Mouse (Mus musculus) kidney, postnatal 14 days (tissue): ENCODE measurements around the gene Krt72.
A peak's percentile ranks its signal among the peaks of the same experiment; 100 is the strongest.

Experiments
- DNase-seq: peaks from one replicate; pipeline ENCODE4 v3.0.0; 2022; ENCODE audit warnings: mixed read lengths

Krt72 gene

DNA sequence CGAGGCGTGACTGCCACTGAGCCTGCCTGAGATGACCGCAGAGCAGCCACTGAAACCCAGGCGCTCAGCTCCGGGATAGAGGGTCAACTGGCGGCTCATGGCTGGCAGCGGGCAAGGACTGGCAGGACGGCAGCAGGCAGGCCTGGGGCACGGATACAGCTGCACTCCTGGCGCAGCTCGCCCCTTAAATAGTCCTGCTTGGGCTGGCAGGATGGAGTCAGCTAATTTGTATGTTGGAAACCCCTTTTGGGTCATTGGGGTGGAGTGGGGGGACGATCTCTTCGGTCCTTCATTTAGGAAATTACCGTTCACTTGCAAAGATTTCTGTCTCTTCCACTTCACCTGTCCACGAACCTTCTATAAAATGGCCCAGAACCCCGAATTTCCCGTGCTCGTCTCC lies at the start of gene Krt72:
Gene Krt72 (minus strand): TSS at position 101 of the 400 bp plus-strand sequence.
- no peak for DNase-seq

DNA sequence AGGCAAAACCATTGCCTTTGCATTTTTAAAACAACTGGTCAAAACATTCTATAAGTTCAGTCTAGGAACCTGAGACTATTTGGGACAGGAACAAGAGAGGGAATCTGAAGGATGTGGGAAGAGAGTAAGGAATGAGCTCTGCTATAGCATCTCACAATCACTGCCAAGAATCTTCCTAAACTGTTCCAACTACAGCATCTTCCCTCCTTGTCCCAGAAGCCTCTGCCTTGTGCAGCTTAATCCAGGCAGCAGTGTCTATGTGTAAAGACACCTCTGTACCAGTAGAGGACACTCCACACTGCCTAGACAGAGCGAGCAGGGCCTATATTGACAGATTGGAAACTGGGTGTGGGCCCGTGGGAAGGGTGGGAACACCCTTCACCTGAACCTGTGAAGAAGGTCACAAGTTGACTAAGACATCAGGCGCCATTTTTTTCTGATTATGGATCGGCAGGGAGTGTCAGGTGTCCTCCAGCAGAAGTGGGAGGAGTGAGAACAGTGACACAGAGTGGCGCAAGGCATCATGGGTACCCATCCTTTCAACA lies 48.6 kb upstream of the Krt72 start:
- DNase-seq: no peak

DNA sequence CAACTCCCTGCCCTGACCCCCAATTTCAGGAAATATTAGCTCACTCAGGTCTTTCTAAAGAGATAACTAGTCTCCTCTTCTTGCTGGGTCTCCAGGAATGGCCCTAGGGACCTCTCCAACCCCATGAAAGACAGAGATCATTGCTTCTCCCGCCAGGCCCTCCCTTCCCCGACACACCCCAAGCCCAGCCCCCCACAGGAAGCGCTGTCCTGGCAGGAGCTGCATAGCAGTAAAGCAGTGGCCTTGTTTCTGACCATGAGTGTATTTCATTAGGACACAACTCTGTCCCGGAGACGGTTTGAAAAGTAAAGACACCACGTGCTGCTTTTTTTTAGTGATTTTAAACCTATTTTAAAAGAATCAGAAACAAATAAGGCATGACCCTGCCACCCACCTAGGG lies 46.9 kb upstream of the Krt72 start:
- DNase-seq: no peak

DNA sequence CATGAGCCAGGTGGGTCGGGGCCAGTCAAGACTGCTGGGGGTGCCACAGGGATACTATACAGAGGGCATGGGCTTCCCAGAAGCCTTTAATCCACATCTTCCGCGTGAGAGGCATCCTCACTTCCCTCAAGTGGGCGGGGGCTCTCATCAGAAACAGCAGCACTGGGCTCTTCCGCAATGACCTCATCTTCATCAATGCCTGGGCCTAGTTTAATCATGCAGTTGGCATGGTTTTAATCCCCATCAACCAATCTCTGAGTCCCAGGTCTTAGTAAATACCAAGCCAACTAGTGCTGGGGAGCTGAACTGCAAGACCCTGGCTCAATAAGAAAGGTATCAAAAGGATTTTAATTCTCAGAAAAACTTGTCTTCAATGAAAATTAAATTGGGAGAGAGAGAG lies 43.2 kb upstream of the Krt72 start:
- DNase-seq: no peak

DNA sequence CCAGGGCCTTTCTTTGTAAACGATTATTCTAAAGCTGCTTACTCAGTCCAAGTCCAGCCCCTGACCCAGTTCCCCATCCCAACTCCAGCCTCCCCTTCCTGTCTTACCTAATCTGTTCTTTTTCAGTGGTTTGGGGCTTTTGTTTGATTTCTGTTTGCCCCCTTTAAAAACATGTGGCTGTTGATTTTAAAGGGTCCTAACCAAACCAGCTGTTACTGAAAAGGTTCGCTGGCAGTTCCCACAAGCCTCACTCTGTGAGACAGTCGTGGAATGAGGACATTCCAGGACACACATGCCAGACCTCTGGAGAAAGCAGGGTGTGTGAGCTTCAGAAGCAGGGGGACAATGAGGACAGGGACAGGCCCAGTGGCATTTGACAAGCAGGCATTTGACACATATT lies 35.5 kb upstream of the Krt72 start:
- no peak for DNase-seq

DNA sequence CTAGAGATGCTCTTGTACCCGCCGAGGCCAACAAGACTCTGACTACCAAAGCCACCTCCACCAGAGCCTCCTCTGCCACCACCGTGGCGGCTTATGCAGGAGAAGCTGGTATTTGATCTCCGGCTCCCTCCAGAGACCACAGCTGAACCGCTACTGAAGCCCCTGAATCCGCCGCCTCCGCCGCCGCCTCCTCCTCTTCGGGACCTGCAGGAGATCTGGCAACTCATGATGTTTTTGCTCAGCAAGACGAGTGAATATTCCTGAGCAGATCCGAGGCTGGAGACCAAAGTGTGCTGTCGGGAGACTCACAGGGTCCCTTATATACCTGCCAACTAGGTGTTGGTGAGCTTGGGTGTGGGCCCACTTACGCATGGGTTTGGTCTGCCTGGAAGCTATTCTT lies 31.6 kb upstream of the Krt72 start, which contains the start of gene Krt2:
Gene Krt2 (minus strand): TSS at position 295 of the 400 bp plus-strand sequence.
- no peak for DNase-seq

DNA sequence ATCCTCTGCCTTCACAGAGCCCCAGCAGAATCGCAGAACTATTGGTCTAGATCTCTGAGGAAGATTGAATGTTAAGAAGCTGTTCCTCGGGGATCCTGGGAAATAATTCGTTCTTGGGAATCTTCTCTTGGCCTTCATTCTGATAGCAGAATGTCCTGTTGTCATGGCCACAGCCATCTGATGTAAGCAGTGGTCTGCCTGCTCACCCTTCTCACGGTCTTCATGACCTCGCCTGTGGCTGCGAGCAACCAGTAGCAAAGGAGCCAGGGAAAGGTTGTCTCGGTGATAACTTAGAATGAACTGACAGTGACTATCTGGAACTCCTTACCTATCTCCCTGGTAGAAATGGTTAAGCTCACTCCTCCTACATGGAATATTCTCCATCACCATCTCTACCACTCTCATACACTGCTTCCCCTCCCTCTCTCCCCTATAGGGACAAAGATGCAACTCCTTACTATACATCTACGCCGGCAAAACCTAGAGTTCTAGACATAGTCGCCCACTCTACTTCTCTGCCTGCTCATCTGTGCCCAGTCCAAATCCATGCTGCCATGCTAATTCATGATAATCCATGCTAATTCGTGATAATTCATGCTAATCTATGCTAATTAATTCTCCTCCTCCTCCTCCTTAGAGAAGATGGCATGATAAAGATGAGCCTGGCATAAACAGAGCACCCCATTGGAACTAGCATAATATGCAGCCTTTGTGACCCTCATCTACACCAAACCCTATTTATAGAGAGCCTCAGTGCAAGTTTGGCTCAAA lies 17.0 kb upstream of the Krt72 start:
- no peak for DNase-seq

DNA sequence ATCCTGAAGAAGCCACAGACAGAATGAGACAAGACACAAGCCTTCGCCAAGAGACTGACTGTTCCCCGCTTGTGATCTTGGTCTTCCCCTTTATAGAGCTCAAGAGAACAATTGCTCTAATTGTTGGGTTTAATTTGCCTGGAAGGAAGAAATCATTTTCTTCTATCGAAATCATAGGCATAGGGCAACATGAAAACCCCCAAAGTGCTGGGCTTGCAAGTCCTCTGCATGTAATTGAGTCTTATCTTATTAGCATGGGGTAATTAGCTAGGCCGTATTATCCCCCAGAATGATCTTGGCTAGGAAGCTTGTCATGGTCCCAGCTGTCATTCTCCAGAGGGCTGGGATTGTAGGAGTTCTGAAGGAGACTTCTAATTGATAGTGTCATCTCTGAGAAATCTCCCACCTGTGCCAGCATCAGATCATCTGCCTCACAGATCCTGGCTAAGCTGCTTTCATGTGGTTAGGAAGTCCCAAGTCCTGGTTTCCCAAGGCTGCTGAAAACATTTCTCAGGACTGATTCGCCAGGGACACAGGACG lies 16.1 kb upstream of the Krt72 start, which contains the start of gene Krt73:
Gene Krt73 (minus strand): TSS at position 51 of the 540 bp plus-strand sequence.
- DNase-seq: no peak

DNA sequence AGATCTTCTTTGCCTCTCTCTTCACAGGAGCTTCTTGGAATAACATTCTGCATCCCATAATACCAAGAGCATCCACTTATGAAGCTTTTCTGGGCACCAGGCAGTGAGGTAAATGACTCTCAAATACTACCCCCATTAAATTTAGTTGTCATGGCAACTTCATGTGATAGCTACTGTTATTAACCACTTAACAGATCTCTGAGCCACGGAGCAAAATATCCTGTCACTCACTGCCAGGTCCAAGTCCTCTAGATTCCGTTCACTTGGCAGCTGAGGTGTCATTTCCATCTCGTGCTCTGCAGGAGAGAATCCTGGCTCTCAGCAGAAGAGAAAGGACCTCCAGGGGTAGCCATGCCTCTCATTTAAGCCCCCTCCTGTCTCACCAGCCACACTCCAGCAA lies 4.6 kb upstream of the Krt72 start:
- DNase-seq: no peak

DNA sequence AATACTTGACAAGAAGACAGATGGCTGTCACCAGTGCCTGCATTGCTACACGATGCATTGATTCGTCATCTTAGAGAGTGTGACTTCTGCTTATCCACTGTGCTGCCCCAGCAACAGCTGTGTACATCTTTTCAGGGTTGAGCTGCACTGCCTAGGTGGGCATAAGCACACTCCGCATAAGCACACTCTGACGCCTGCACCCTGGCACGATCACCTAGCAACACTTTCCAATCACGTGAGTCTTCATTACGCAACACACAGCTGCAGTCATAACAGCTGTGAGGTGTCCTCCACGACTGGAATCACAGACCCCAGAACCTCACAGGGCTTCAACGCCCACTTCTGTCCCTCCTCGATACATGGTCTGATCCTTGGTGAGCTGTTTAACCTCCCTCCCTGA lies 12.8 kb downstream of the Krt72 start:
- no peak for DNase-seq

DNA sequence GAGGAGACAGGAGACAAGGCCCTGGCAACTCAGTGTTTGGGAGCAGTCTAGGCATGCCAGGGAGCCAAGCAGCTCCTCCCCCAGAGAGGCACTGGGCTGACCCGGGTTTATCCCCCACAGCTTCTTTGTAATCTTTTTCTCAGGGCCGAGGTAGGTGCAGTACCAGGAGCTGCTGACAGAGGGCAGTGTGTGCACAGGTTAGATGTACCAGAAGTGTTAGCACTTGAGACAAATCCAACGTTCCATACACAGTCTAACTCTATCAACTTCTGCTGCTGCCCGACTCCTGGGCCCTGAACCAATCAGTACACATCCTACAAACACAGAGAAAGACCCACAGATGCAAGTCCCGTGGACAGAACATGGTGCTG lies 13.6 kb downstream of the Krt72 start:
- peak; percentile 87 for DNase-seq

DNA sequence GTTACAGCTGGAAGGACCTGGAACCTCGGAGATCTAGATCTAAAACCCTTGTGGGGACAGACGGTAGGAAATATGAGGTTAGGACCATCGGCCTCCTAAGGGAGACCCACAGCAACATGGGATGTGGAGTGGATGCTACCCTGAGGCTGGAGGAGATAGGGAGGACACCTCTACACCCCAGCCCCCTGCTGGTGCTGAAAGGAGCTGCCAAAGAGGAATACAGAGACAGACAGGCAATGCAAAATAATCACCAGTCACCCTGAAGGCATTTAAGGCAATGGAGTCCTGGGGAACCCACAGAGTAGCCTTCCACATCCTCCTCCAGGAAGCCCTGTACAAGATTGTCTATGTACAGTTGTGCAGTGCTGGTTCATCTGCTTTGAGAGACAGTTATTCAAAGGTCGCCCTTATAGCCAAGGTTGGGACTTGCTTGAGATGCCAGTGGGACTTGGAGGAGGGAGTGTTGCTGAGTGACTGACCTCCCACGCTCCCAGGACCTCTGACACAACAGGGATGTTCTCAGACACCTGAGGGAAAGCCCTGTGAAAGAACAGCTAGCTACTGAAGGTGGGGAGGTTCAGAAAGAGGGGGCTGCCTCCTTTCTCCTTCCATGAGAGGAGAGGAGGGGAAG lies 14.1 kb downstream of the Krt72 start:
- peak; percentile 10 for DNase-seq

DNA sequence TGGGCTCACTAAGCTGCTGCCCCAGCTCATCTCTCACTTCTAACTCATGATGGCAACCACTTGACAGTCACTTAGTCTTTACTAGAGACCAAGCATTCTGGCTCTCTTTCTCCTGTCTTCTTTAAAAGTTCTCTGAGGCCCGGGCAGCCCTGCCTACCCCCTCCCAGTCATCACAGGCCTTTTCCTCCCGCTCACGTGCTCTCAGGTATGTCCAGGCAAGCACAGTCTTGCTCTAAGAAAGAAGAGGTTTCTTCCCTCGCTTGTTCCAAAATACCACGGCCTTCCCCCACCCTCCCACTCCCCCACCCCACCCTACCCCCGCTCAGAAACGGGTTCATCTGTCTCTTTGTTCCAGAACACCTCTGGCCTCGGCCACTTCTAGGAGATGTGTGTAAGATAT lies 16.0 kb downstream of the Krt72 start:
- no peak for DNase-seq

DNA sequence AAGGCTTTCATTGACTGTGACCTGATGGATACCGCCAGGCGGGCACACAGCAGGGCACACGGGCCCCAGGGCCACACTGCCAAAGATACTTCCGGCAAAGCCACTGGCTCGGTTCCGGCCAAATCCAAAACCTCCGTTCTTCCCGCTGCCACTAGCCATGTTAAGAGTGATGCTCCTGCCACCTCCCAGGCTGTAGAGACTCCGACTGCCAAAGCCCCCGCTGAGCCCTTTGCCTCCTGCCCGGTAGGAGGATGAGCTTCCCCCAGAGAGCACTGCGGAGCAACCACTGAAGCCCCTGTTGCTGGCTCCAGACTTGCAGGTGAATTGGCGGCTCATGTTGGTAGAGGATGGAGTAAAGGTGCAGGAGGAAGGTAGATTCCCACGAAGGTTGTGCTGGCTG lies 43.5 kb downstream of the Krt72 start, which contains the start of gene Krt71:
Gene Krt71 (minus strand): TSS at position 399 of the 400 bp plus-strand sequence.
- DNase-seq: no peak

DNA sequence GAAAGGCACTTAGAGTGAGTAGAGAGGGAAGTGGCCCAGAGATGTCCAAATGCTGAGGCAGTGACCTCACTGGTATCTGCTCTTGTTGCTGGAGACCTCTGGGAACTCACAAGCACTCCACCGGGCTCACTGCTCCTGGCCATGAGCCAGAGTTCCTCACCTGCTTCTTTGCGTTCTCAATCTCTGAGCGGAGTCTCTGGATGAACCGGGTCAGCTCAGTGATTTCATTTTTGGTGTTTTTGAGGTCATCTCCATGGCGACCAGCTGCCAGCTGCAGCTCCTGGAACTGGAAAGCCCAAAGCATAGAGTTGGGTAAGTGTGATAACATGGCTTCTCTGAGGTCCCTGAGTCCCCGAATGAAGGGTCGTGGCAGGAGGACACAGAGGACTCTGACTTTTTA lies 48.5 kb downstream of the Krt72 start:
- no peak for DNase-seq

DNA sequence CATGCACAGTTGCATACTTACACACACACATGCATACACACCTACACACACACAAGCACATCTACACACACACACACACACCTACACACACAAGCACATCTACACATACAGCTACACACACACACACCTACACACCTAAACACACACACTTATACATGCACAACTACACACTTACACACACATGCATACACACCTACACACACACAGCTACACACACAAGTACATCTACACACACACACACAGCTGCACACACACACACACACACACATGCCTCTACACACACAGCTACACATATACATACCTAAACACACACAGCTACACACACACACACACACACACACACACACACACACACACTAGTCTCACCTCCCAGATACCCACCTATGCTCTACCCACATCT lies 55.6 kb downstream of the Krt72 start:
- no peak for DNase-seq
